Mouse (Mus musculus) ovary, postnatal 14 days (tissue): ENCODE measurements around the gene Nodal.

Experiments used
- DNase-seq: peaks from one replicate; pipeline ENCODE4 v3.0.0; 2022; ENCODE audit warnings: low spot score

Nodal gene

DNA sequence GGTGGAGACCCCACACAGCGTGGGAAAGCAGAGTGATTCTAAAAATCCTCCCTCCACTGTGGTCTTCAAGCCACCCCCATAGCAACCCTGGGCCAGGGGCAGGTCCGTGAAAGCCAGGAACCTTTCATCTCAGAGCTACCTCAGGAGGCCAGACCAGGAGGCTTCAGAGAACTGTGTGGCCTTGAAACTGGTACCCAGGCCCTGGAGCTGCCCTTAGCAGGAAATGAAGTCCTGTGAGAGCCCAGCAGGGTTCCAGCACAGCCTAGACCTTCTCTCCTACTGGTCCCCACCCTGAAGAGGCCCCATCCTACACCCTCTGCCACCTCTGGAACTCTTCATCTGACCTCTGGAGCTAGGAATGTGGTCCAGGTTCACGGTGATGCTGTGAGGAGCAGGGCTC, 19.6 kb upstream of the Nodal start:
- no peak for DNase-seq

GRCm38 (mm10) chr10:61399156-61399734, 18.5 kb upstream of the Nodal start:
- DNase-seq: peak; percentile 60

GRCm38 (mm10) chr10:61400407-61400806, 17.4 kb upstream of the Nodal start:
- no peak for DNase-seq

DNA sequence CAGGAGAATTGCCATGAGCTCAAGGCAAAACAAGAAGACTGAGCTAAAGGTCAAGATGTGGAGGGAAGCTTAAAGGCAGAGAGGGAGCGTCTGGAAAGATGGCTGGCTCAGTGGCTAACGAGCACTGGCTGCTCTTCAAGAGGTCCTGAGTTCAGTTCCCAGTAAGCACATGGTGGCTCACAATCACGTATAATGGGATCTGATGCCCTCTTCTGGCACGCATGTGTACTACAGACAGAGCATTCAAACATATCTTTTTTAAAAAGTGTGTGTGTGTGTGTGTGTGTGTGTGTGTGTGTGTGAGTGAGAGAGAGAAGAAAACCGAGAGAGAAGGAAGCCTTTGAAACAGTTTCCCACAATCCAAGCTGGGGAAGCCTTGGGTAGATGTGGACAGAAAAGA, 15.3 kb upstream of the Nodal start:
- no peak for DNase-seq

DNA sequence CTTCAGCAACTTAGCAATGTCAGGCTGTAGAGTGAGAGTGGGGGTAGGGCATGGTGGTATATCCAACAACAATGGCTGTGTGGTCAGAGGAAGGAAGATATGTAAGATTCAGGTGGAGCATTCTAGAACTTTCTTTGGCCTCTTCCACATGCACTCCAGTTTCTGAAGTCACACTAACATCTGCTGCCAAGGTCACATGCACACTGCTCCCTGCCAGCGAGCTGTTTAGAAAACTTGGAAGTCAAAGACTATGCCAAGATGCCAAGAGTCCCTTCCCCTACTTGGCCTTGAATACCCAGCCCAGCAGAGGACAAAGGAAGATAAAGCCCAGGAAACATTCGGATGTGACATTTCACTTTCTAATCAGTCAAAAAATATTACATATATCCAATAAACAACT, 14.9 kb upstream of the Nodal start:
- no peak for DNase-seq

DNA sequence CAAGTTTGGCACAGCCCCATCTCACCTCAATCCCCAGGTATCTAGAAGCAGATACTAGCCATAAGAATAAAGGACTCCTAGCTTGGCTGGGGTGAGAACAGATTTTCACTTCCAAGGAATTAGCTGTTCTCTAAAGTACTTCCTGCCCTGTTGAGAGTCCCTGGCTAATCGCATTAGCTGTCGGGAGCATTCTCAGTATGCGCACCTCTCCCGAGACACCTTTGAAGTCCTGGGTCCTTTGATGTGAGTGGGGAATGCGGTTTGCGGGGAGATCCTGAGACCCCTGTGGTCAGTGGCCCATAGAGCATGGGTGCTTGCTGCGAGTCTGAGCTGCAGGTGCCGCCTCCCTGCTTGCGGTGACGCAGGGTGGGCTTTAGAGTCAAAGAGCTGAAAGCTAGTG, 11.8 kb upstream of the Nodal start:
- DNase-seq: no peak

DNA sequence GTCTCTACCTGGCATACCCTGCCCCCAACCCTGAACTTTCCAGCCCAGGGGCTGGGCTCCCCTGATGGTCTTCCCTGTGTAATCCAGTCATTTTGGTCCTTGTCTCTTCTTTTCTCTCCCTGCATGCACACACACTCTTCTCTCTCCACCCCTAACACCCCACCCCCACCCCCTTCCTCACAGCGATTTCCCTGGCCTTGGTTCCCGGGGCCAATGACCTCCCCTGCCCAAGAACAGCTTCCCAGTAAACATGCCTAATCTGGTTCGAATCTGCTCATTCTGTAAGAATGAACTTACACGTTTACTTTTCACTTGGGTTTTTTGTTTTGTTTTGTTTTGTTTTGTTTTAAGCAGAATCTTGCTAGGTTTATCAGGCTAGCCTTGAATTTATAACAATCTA, 8.0 kb upstream of the Nodal start:
- DNase-seq: no peak

DNA sequence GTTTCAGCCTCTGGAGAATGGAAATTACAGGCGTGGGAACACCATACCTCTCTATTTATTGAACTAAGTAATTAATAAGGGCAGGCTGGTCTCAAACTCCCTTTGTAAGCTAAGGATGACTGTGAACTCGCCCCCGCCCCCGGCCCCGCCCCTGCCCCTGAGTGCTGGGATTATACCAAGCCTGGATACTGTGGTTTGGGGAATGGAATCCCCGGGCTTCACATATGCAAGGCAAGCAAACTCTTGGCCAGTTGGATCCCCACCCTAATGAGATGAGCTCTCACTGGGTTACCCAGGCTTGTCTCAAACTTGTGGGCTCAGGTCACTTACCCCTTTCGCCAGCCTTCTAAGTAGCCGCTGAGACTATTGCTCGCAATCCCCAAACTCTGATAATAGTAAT, 7.6 kb upstream of the Nodal start:
- DNase-seq: no peak

GRCm38 (mm10) chr10:61412910-61413625, 4.7 kb upstream of the Nodal start:
- DNase-seq: no peak

- no peak for DNase-seq
Observed at GRCm38 (mm10) chr10:61415240-61415639, 2.5 kb upstream of the Nodal start.

- DNase-seq: no peak
Observed at GRCm38 (mm10) chr10:61415890-61416289, 1.9 kb upstream of the Nodal start.

DNA sequence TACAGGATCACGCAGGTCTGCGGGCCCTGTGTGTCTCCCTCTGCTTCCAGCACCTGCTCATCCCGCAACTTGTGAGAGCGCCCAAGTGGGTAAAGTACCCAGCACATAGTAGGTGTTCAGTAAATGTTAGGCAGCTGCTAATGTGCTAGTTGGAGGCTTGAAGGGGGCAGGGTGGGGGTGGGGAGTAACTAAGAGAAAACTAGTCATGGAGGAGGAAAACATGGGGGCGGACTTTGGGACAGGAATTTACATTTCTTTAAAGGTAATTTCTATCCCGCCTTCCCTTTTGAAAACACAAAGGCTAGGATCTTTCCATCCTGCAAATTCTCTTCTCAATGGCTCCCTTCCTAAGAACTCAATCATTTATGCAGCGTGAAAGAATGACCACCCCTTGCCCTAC, 1.2 kb upstream of the Nodal start:
- no peak for DNase-seq

GRCm38 (mm10) chr10:61417046-61417445, 726 bp upstream of the Nodal start:
- no peak for DNase-seq

- no peak for DNase-seq
Observed at GRCm38 (mm10) chr10:61418131-61418900, 544 bp downstream of the Nodal start.

DNA sequence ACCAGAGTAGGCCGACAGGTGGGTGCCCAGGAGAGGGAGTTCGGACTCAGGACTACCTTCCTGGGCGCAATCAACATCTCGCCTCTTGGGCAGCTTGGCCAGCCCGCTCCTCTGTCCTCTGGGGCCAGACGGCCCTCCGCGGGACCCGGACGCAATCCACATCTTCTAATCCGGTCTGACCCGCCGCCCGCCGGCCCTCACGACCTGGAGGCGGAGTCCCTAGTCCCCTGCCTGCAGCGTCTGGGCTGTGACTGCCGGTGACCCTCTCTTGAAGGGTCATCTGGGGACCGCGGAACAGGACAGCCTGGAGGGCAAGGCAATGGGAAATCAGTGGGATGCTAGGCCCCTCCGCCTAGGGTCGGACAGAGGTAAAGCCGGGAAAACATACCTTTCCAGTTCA, 1.4 kb downstream of the Nodal start:
- no peak for DNase-seq

DNA sequence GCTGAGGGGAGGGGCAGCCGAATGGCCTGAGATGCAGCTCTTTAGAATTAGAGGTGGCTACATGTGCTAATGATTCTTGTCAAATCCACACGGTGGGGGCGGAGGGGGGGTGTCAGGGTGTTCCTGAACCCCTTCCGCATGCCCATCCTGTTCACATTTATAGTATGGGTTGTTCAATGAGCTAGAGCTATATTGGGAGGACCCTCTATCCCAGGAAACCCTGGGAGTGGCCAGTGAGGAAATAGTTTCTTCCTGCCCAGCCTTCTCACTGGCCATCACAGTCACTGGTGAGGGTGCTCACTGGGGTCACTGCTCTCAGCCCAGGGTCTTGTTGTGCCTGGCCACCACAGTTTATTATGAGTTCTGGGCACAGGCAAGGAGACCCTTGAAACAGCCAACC, 2.2 kb downstream of the Nodal start:
- no peak for DNase-seq

- DNase-seq: no peak
Observed at GRCm38 (mm10) chr10:61422861-61423260, 5.1 kb downstream of the Nodal start.

- no peak for DNase-seq
Observed at GRCm38 (mm10) chr10:61423289-61423688, 5.5 kb downstream of the Nodal start.

GRCm38 (mm10) chr10:61424500-61424899, 6.7 kb downstream of the Nodal start:
- no peak for DNase-seq

DNA sequence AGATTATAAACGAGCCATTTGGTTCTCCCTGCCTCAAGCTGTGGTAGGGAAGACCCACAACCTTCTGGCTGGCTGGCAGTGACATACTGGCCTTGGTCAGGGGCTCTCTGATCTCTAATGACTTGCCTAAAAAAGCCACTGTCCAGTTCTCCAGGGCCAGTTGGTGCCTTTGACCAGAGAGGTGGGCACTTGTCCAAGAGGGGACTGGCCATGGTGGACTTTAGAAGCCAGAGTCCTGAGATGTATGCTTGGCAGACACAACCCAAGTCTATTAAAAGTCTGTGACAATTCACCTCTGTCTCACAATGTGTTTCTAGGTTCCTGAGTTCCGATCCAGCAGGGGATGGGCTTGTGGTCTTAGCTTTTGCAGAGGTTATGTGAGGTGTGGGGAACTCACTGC, 7.3 kb downstream of the Nodal start:
- no peak for DNase-seq

DNA sequence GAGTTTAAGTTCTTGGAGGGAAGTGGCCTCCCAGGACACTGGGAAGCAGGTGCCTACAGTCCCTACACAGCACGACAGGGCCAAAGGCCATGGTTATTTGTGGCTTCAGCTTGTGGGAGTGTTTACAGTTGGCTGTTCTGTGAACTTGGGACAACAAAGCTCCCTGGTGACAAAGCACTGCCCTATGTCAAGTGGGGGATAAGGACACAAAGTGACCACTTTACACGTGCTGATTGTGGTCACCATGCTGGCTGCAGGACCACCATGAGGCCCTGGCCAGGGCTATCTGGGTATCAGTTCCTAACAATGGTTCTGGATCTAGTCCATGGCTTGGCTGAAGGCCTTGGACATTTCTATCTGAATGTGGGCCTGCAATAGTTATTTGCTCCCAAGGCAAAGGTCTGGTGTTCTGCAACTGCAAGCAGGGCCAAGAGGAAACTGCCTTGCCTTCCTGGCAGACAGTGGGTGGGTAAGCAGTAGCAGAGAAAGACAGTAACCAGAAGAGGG, 8.5 kb downstream of the Nodal start:
- DNase-seq: peak; percentile 31

DNA sequence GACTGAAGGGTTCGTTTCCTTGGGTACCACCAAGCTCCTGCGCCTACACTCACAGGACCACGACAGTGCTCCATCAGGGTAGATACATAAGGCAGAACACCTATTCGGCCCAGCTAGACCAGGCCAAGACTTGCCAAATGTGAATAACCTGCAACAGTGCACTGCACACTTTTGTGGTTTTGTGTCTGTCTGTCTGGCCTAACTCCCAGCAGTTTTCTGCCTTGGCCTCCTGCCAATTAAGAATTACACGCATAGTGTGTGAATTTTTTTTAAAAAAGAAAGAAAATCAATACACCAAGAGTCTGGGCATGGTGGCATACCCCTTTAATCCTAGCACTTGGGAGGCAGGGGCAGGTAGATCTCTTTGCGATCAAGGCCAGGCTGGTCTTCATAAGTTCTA, 10.2 kb downstream of the Nodal start:
- no peak for DNase-seq

- no peak for DNase-seq
Observed at GRCm38 (mm10) chr10:61428416-61428815, 10.6 kb downstream of the Nodal start.
